Mouse (Mus musculus): ENCODE measurements around the gene Mettl26.

DNA sequence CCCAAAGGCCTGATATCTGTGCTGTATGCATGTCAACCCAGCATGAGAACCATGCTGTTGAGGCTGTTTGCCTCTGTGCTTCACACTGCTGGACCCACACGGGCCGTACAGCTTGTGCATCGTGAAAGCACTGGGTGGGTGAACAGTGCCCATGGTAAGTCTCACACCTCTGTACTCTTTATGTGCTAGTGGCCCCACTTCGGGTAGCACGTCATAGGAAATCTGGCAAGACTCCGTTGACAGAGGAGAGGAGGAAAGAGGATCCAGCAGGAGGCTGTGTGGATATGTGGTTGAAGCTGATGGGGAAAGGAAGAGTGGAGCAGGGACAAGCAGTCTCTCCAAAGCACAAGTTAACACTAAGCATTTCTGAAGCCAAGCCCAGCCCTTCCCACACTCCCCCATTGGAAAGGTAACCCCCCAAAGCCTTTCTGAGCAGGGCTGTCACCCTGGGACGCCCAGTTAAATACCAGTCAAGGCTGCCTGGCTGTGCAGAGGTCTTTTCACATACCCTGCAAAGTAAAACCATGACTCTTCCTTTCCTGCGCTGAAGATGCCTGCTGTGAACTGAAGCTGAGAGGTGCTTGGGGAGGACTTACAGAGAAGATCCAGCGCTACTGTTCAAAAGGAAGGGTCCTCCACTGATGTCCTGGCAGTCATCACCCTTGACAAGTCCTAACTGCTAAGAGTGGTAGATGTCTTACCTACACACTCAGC is 43.3 kb downstream of the Mettl26 start:
- TF ChIP-seq CTCF (IDR thresholded peaks at IDR 0.05; ENCODE audit: extremely low read depth, insufficient read length, insufficient replicate concordance, low read depth, low read length) (no peak), POLR2A (IDR thresholded peaks at IDR 0.05; ENCODE audit: low read depth, low read length) (no peak)

All from small intestine, adult 2 months (tissue).